Mouse (Mus musculus) lung, adult 2 months (tissue): ENCODE results near the gene Fam214a.

Experiments
- CTCF ChIP-seq: fragments of 200-500 bp; IDR thresholded peaks from 2 replicates; pipeline ENCODE4 v1.5.1; 2011; ENCODE audit warnings: mild to moderate bottlenecking, low read length, control low read depth; ENCODE audit not compliant: insufficient read depth
- POLR2A ChIP-seq: fragments of 200-500 bp; IDR thresholded peaks from 2 replicates; pipeline ENCODE4 v1.6.1; 2011; ENCODE audit warnings: low read depth, mild to moderate bottlenecking, control low read depth, low read length, borderline replicate concordance; ENCODE audit errors: extremely low read depth

GRCm38 (mm10) chr9:74972736-74973135 lies 20.1 kb downstream of the Fam214a start:
- no peak for TF ChIP-seq POLR2A
- no peak for TF ChIP-seq CTCF
